Mouse (Mus musculus): Measurements from ENCODE around the gene Mtcl1.

GRCm38 (mm10) chr17:66368127-66368526 is 81.4 kb downstream of the Mtcl1 start:
- TF ChIP-seq ZNF384 (IDR thresholded peaks at IDR 0.05; ENCODE audit: low read depth, low read length) = no peak
- TF ChIP-seq ZC3H11A (IDR thresholded peaks at IDR 0.05; ENCODE audit: low read depth, low read length) = no peak

All from CH12.LX (cell line).